Mouse (Mus musculus) ES-E14 (cell line): ENCODE measurements around the gene Fyttd1. TPM values are rescaled to one million over a fixed set of nuclear protein-coding genes. Genes with fewer than 3 reads are reported as not detected.

Experiments used
- DNase-seq: peaks from one replicate; pipeline ENCODE4 v3.0.0-alpha.2; 2013; ENCODE audit warnings: low read depth, low spot score
- H3K27ac ChIP-seq: 2 replicates; pipeline ENCODE4 v1.5.1; 2012; ENCODE audit warnings: low read depth, mild to moderate bottlenecking, low read length, moderate library complexity, mixed read lengths; ENCODE audit not compliant: poor library complexity, insufficient read depth, severe bottlenecking
- H3K36me3 ChIP-seq: 2 replicates; pipeline ENCODE4 v1.6.1; 2012; ENCODE audit warnings: mild to moderate bottlenecking, low read length, moderate library complexity, mixed read lengths; ENCODE audit not compliant: control insufficient read depth, poor library complexity, insufficient read depth, severe bottlenecking
- H3K4me1 ChIP-seq, 2 experiments: fragments of 150-350 bp in 1 of 2; sonication (generic) in 1 of 2; 2 replicates each; pipeline ENCODE4 v1.6.1; 2012; ENCODE audit warnings: low read length in 2 of 2, mild to moderate bottlenecking in 1 of 2, mixed read lengths in 1 of 2; ENCODE audit not compliant: control insufficient read depth in 2 of 2, insufficient read depth in 2 of 2, poor library complexity in 1 of 2
- H3K4me3 ChIP-seq, 2 experiments: fragments of 150-350 bp in 1 of 2; sonication (generic) in 1 of 2; 2 replicates each; pipeline ENCODE4 v1.5.1; 2012; ENCODE audit warnings: low read length in 2 of 2, low read depth in 1 of 2, mild to moderate bottlenecking in 1 of 2, mixed read lengths in 1 of 2; ENCODE audit not compliant: insufficient read depth in 1 of 2, poor library complexity in 1 of 2, severe bottlenecking in 1 of 2
- H3K9ac ChIP-seq: 2 replicates; pipeline ENCODE4 v1.6.1; 2012; ENCODE audit warnings: low read depth, mild to moderate bottlenecking, low read length, mixed read lengths; ENCODE audit not compliant: poor library complexity, insufficient read depth, severe bottlenecking
- H3K9me3 ChIP-seq: fragments of 150-350 bp; sonication (generic); 2 replicates; pipeline ENCODE4 v1.6.1; 2012; ENCODE audit warnings: low read depth, mild to moderate bottlenecking, low read length; ENCODE audit not compliant: control insufficient read depth, insufficient read depth
- CHD2 ChIP-seq: IDR thresholded peaks from 2 replicates; pipeline ENCODE4 v1.6.1; 2014; ENCODE audit warnings: mild to moderate bottlenecking, low read depth, low read length, inconsistent platforms
- HCFC1 ChIP-seq: IDR thresholded peaks from 2 replicates; pipeline ENCODE4 v1.6.1; 2012; ENCODE audit warnings: low read length, inconsistent platforms, borderline replicate concordance; ENCODE audit not compliant: insufficient read depth
- MAFK ChIP-seq: IDR thresholded peaks from 2 replicates; pipeline ENCODE4 v1.6.1; 2014; ENCODE audit warnings: mild to moderate bottlenecking, low read depth, low read length, inconsistent platforms; ENCODE audit not compliant: insufficient read depth
- ZC3H11A ChIP-seq: IDR thresholded peaks from 2 replicates; pipeline ENCODE4 v1.6.1; 2012; ENCODE audit warnings: low read depth, mild to moderate bottlenecking, inconsistent platforms, low read length, borderline replicate concordance
- ZNF384 ChIP-seq: IDR thresholded peaks from 2 replicates; pipeline ENCODE4 v1.6.1; 2012; ENCODE audit warnings: low read depth, low read length, inconsistent platforms
- in situ Hi-C, 2 experiments: fragments of 600-800 bp; cut with MboI; formaldehyde crosslinking; loops; one replicate each; pipeline ENCODE4 v1.15.1; 2025; ENCODE audit warnings: low sequenced_read_pairs in 2 of 2, inconsistent platforms in 1 of 2; ENCODE audit not compliant: unreplicated experiment in 2 of 2
- total RNA-seq: library from RNA; depleted of rRNA; stranded (reverse); fragments of 300-350 nt; gene quantifications from 2 replicates; pipeline ENCODE4 v1.2.3, GENCODE M21; 2012

Fyttd1 gene
- total RNA-seq, 1 experiment = 106 TPM

GRCm38 (mm10) chr16:32901360-32902050 lies 24.2 kb downstream of the Fyttd1 start:
- in situ Hi-C loops = no loop called here
- no peak for DNase-seq
- TF ChIP-seq ZNF384 = no peak
- no peak for TF ChIP-seq CHD2
- no peak for TF ChIP-seq ZC3H11A
- no peak for TF ChIP-seq MAFK
- no peak for TF ChIP-seq HCFC1

GRCm38 (mm10) chr16:32902051-32902428 lies 24.7 kb downstream of the Fyttd1 start:
- no peak overlapping the region for H3K4me3 ChIP-seq
- DNase-seq = no peak
- H3K36me3 ChIP-seq = no peaks in the 10 kb centered on the region; the same call in 1 of the 2 replicates
- H3K9me3 ChIP-seq = no peaks in the 10 kb centered on the region
- no peak overlapping the region for H3K9ac ChIP-seq
- TF ChIP-seq CHD2 = no peak
- TF ChIP-seq MAFK = no peak
- TF ChIP-seq ZNF384 = no peak
- TF ChIP-seq ZC3H11A = no peak
- TF ChIP-seq HCFC1 = no peak
- no peak overlapping the region for H3K27ac ChIP-seq
- in situ Hi-C loops = no loop called here
- no peaks in the 10 kb centered on the region for H3K4me1 ChIP-seq

More at GRCm38 (mm10) chr16:32901360-32902050, 24.2 kb downstream of the Fyttd1 start:
- H3K4me1 ChIP-seq = no peaks in the 10 kb centered on the region
- no peak overlapping the region for H3K4me3 ChIP-seq
- no peak overlapping the region for H3K9ac ChIP-seq
- no peaks in the 10 kb centered on the region for H3K9me3 ChIP-seq
- no peak overlapping the region for H3K27ac ChIP-seq
- no peaks in the 10 kb centered on the region; the same call in 1 of the 2 replicates for H3K36me3 ChIP-seq

- H3K9ac ChIP-seq = no peak overlapping the region
- DNase-seq = no peak
- no peaks in the 10 kb centered on the region for H3K9me3 ChIP-seq
- H3K27ac ChIP-seq = no peak overlapping the region
- H3K4me1 ChIP-seq = no peaks in the 10 kb centered on the region
- in situ Hi-C loops = no loop called here
- TF ChIP-seq HCFC1 (no peak), ZC3H11A (no peak), ZNF384 (no peak), CHD2 (no peak), MAFK (no peak)
- no peak overlapping the region for H3K4me3 ChIP-seq
- H3K36me3 ChIP-seq = no peaks in the 10 kb centered on the region; the same call in 1 of the 2 replicates
These were observed 28.9 kb downstream of the Fyttd1 start for GRCm38 (mm10) chr16:32906186-32906585.

- Histone ChIP-seq H3K4me1 (no peaks in the 10 kb centered on the region), H3K36me3 (no peaks in the 10 kb centered on the region; the same call in 1 of the 2 replicates), H3K9me3 (no peaks in the 10 kb centered on the region), H3K27ac (no peak overlapping the region), H3K9ac (no peak overlapping the region), H3K4me3 (no peak overlapping the region)
- TF ChIP-seq CHD2 = no peak
- TF ChIP-seq ZC3H11A = no peak
- no peak for TF ChIP-seq ZNF384
- no peak for TF ChIP-seq HCFC1
- TF ChIP-seq MAFK = no peak
- no peak for DNase-seq
- in situ Hi-C loops = no loop called here
These were observed 29.4 kb downstream of the Fyttd1 start for GRCm38 (mm10) chr16:32906727-32907126.
